ENCODE assay signal across 20 mouse cellular contexts in the genomic region with DNA sequence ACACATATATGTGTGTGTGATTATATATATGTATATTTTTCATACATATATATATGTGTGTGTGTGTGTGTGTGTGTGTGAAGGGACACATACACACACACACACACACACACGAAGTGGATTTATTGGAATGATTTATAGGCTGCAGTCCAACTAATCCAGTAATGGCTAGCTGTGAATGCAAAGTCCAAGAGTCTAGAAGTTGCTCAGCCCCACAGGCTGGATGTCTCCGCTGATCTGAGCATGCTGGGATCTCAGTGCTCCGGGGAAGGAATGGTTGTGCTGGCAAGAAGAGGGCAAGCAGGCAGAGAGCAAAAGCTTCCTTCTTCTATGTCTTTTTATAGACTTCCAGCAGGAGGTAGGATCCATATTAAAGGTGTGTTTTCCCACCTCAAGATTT.
"Had no signal": no experiment of that assay in that cellular context is flagged by ENCODE, and none has a peak within 500 bp of the region (broad histone marks: within the 10 kb centered on the region; RNA-seq: fewer than 3 reads in every experiment).

No protein-coding gene starts in this region.

- H3K27ac ChIP-seq: left cerebral cortex, adult 2 months; liver, embryonic 12.5 days; liver, embryonic 15.5 days; lung, embryonic 15.5 days; midbrain, embryonic 10.5 days; midbrain, embryonic 13.5 days; neural tube, embryonic 13.5 days; stomach, embryonic 15.5 days had no signal

- H3K9ac ChIP-seq: liver, embryonic 12.5 days; liver, embryonic 15.5 days; lung, embryonic 15.5 days; midbrain, embryonic 13.5 days; neural tube, embryonic 13.5 days; stomach, embryonic 15.5 days had no signal

- H3K27me3 ChIP-seq: liver, embryonic 12.5 days; liver, embryonic 15.5 days; lung, embryonic 15.5 days; megakaryocyte, embryonic 14.5 days; midbrain, embryonic 13.5 days; neural tube, embryonic 13.5 days; stomach, embryonic 15.5 days had no signal

- H3K9me3 ChIP-seq: liver, embryonic 12.5 days; liver, embryonic 15.5 days; lung, embryonic 15.5 days; megakaryocyte, embryonic 14.5 days; midbrain, embryonic 10.5 days; midbrain, embryonic 13.5 days; neural tube, embryonic 13.5 days; stomach, embryonic 15.5 days had no signal

- H3K36me3 ChIP-seq: liver, embryonic 15.5 days; lung, embryonic 15.5 days; midbrain, embryonic 13.5 days; neural tube, embryonic 13.5 days; stomach, embryonic 15.5 days had no signal

- DNase-seq: layer of hippocampus, postnatal 36 days; lung, adult 18-20 months; lung, postnatal 10 days; lung, postnatal 36 days; retina, postnatal 1 day; right cerebral cortex, postnatal 25 days; spleen, adult 18-20 months; thymus, postnatal 25 days had no signal

- ATAC-seq: intestine, postnatal 0 days; liver, embryonic 12.5 days; midbrain, embryonic 13.5 days; midbrain, embryonic 16.5 days had no signal

- H3K4me3 ChIP-seq: left cerebral cortex, adult 2 months; liver, embryonic 12.5 days; liver, embryonic 15.5 days; lung, embryonic 15.5 days; megakaryocyte, embryonic 14.5 days; midbrain, embryonic 10.5 days; midbrain, embryonic 13.5 days; myocyte; neural tube, embryonic 13.5 days; stomach, embryonic 15.5 days had no signal

- H3K4me2 ChIP-seq: liver, embryonic 12.5 days; liver, embryonic 15.5 days; lung, embryonic 15.5 days; midbrain, embryonic 13.5 days; neural tube, embryonic 13.5 days; stomach, embryonic 15.5 days had no signal
